Mouse (Mus musculus) cerebellum, postnatal 4 days (tissue): Measurements from ENCODE around the gene Nr1d1.
"Not testable (repeated sequence)": the region's sequence is repeated elsewhere in the genome, so short reads cannot be mapped to it uniquely, and the experiment has no call there.

Experiments
- DNase-seq, 2 experiments: peaks; one replicate each; pipeline ENCODE4 v3.0.0; 2022; ENCODE audit warnings: low spot score in 2 of 2, mixed read lengths in 1 of 2

The Nr1d1 gene

GRCm38 (mm10) chr11:98738428-98738911 lies 36.7 kb downstream of the Nr1d1 start:
- no peak for DNase-seq

- not testable (repeated sequence) for DNase-seq
Observed at GRCm38 (mm10) chr11:98737220-98737619, 37.9 kb downstream of the Nr1d1 start.

GRCm38 (mm10) chr11:98736176-98736575 lies 39.0 kb downstream of the Nr1d1 start:
- no peak for DNase-seq

- no peak for DNase-seq
Observed at GRCm38 (mm10) chr11:98735111-98735510, 40.0 kb downstream of the Nr1d1 start.

GRCm38 (mm10) chr11:98734020-98734419 lies 41.1 kb downstream of the Nr1d1 start:
- no peak for DNase-seq

- peak in 1 of 2 experiments; percentile 69 for DNase-seq
Observed at GRCm38 (mm10) chr11:98731134-98731533, 44.0 kb downstream of the Nr1d1 start.

- DNase-seq = no peak
Observed at GRCm38 (mm10) chr11:98730727-98731126, 44.4 kb downstream of the Nr1d1 start.

- DNase-seq = peak in 1 of 2 experiments; percentile 77
Observed at GRCm38 (mm10) chr11:98729119-98729588, 46.0 kb downstream of the Nr1d1 start, which contains the start of gene Med24. TSS of gene Med24 (minus strand) at chr11:98729435.

- DNase-seq = no peak
Observed at GRCm38 (mm10) chr11:98725926-98726506, 49.1 kb downstream of the Nr1d1 start.

GRCm38 (mm10) chr11:98723098-98723497 lies 52.0 kb downstream of the Nr1d1 start:
- no peak for DNase-seq

GRCm38 (mm10) chr11:98721458-98722226 lies 53.5 kb downstream of the Nr1d1 start:
- peak in 1 of 2 experiments; percentile 38 for DNase-seq

- DNase-seq = no peak
Observed at GRCm38 (mm10) chr11:98720756-98721155, 54.4 kb downstream of the Nr1d1 start.
